Mouse (Mus musculus) hindbrain, embryonic 14.5 days (tissue): ENCODE results near the gene Dnajc14. TPM values are rescaled to one million over a fixed set of nuclear protein-coding genes. Genes with fewer than 3 reads are reported as not detected.

ENCODE experiments used
- ATAC-seq: fragments of 200-750 bp; cut with Nextera tagmentation; 2 replicates; pipeline ENCODE4 v1.8.0; 2017; ENCODE audit warnings: moderate number of reproducible peaks, mild to moderate bottlenecking, moderate TSS enrichment, moderate library complexity; ENCODE audit not compliant: low FRiP score
- DNase-seq: peaks from one replicate; pipeline ENCODE4 v3.0.0-alpha.2; 2015; ENCODE audit warnings: low spot score
- H3K27ac ChIP-seq: fragments of 300-500 bp; sonication (generic); 2 replicates; pipeline ENCODE4 v1.5.1; 2014; ENCODE audit warnings: mild to moderate bottlenecking, moderate library complexity
- H3K27me3 ChIP-seq: fragments of 300-500 bp; sonication (generic); 2 replicates; pipeline ENCODE4 v1.6.1; 2014; ENCODE audit warnings: mild to moderate bottlenecking, low read length, mixed read lengths; ENCODE audit not compliant: control insufficient read depth, insufficient read depth
- H3K36me3 ChIP-seq: fragments of 300-500 bp; sonication (generic); replicated peaks from 2 replicates; pipeline ENCODE4 v1.6.1; 2014; ENCODE audit not compliant: control insufficient read depth, insufficient read depth
- H3K4me1 ChIP-seq: fragments of 300-500 bp; sonication (generic); replicated peaks from 2 replicates; pipeline ENCODE4 v1.6.1; 2014; ENCODE audit warnings: antibody characterized with exemption, low read length, mixed read lengths; ENCODE audit not compliant: control insufficient read depth, insufficient read depth
- H3K4me2 ChIP-seq: fragments of 300-500 bp; sonication (generic); replicated peaks from 2 replicates; pipeline ENCODE4 v1.6.1; 2014; ENCODE audit warnings: mild to moderate bottlenecking, moderate library complexity
- H3K4me3 ChIP-seq: fragments of 300-500 bp; sonication (generic); replicated peaks from 2 replicates; pipeline ENCODE4 v1.5.1; 2014; ENCODE audit warnings: mild to moderate bottlenecking, low read length
- H3K9ac ChIP-seq: fragments of 300-500 bp; sonication (generic); 2 replicates; pipeline ENCODE4 v1.6.1; 2014
- H3K9me3 ChIP-seq: fragments of 300-500 bp; sonication (generic); 2 replicates; pipeline ENCODE4 v1.6.1; 2016; ENCODE audit warnings: low read length; ENCODE audit not compliant: control insufficient read depth
- WGBS: fragments of 180-500 bp; shearing (Covaris S2); extraction: QIAGEN DNeasy Blood & Tissue Kit; methylation state at CpG from one replicate; pipeline ENCODE4 v1.1.7; 2014; 5-methylcytosine and 5-hydroxymethylcytosine counted together
- polyA plus RNA-seq: library from polyadenylated mRNA; unstranded; fragments of >200 nt; fragmentation: Nextera tagmentation; extraction: Ambion mirVana; gene quantifications from 2 replicates; pipeline ENCODE4 v1.2.1, GENCODE M21; 2014

Gene Dnajc14
- 34.6 and 35.1 TPM in 2 replicates for polyA plus RNA-seq

DNA sequence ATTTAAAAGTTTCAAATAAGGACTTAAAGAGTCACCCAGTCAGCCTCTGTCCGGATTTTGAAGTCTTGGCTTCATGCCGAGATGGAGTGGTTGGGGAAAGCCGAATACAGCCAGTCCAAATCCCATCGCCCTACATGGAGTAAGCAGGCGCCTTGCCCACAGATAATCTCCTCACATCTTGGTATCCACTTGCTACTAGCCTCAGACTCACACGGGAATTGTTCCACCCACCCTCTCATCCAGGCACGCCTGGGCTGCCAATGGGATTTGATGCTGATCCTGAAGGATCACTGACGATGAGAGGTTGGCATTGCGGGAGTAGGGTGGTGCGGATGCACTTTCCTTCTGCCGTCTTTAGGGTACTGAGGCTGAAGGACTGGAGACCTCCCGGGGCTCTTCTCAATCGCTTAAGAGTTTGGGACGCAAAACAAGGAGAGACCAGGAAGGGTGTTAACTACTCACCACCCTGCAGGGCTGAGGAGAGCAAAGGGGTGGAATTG is at the start of gene Dnajc14:
Gene Dnajc14 (plus strand): TSS at position 292 of the 500 bp plus-strand sequence.
- H3K4me1 ChIP-seq: peaks cover 43% of the 10 kb centered on the region
- peak within 1 kb of the TSS; percentile 75 for H3K9ac ChIP-seq
- H3K4me2 ChIP-seq: peak within 1 kb of the TSS; percentile 74
- H3K27me3 ChIP-seq: no peaks in the 10 kb centered on the region
- H3K9me3 ChIP-seq: no peaks in the 10 kb centered on the region
- H3K4me3 ChIP-seq: peak within 1 kb of the TSS; percentile 49
- peaks cover 32% of the 10 kb centered on the region for H3K36me3 ChIP-seq
- ATAC-seq (0 out of 2 replicates have a peak, but pooled peaks have one; percentile 13), DNase-seq (peak; percentile 63)
- under 1% methylated on average over 14 of the region's 14 CpGs for WGBS
- H3K27ac ChIP-seq: peak within 1 kb of the TSS; percentile 94

DNA sequence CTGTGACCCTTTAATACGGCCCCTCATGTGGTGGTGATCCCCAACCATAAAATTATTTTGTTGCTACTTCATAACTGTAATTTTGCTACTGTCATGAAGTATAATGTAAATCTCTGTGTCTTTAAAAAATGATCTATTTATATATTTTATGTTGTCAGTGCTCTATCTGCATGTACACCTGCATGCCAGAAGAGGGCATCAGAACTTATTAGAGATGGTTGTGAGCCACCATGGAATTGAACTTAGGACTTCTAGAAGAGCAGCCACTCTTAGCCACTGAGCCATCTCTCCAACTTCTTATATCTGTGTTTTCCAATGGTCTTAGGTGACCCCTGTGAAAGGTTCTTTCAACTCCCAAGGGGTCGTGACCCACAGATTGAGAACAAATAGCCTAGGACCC is 31.0 kb upstream of the Dnajc14 start:
- Histone ChIP-seq H3K4me1 (no peaks in the 10 kb centered on the region), H3K4me2 (no peak overlapping the region), H3K36me3 (no peaks in the 10 kb centered on the region; the same call in 1 of the 2 replicates), H3K9ac (no peak overlapping the region), H3K27me3 (no peaks in the 10 kb centered on the region), H3K27ac (no peak overlapping the region), H3K9me3 (no peaks in the 10 kb centered on the region), H3K4me3 (no peak overlapping the region)
- DNase-seq (no peak), ATAC-seq (no peak)
- WGBS: 88% methylated on average over 2 of the region's 2 CpGs

DNA sequence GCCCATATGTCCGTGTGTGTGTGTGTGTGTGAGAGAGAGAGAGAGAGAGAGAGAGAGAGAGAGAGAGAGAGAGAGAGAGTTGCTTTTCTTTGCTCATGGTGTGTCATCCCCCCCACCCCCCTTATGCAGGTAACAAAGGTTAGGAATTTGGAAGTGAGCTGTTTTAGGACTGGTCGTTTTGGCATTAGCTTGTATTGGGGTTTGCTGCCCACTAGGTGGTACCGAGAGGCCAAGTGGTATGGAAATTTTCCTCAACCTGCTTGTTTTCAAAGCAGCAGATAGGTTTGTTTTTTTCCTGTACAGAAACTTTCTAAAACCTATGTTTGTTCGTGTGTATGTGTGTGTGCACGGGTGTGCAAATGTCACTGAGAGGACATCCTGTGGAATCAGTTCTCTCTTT is 30.2 kb upstream of the Dnajc14 start:
- H3K4me2 ChIP-seq: no peak overlapping the region
- H3K36me3 ChIP-seq: no peaks in the 10 kb centered on the region
- 36% methylated on average over 5 of the region's 5 CpGs for WGBS
- no peak overlapping the region for H3K27ac ChIP-seq
- H3K4me1 ChIP-seq: no peaks in the 10 kb centered on the region
- DNase-seq (no peak), ATAC-seq (no peak)
- H3K27me3 ChIP-seq: no peaks in the 10 kb centered on the region
- no peak overlapping the region for H3K9ac ChIP-seq
- no peaks in the 10 kb centered on the region for H3K9me3 ChIP-seq
- no peak overlapping the region for H3K4me3 ChIP-seq

DNA sequence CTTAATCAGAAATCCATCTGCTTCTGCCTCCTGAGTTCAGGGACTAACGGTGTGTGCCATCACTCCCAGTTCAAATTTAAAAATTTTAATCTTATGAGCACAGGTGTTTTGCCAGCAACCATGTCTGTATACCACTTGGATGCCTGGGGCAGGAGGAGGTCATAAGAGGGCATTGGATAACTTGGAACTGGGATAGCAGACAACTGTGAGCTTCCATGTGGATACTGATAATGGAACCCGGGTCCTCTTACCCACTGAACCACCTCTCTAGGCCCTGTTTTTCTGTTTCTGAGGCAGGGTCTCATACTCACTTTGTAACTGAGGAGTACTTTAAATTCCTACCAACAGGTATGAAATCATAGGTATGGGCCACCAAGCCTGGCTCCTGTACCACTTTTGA is 25.4 kb upstream of the Dnajc14 start:
- ATAC-seq (no peak), DNase-seq (no peak)
- H3K27ac ChIP-seq: no peak overlapping the region
- no peaks in the 10 kb centered on the region for H3K36me3 ChIP-seq
- no peaks in the 10 kb centered on the region for H3K27me3 ChIP-seq
- H3K9me3 ChIP-seq: peaks cover 3% of the 10 kb centered on the region; the same call in 1 of the 2 replicates
- H3K4me1 ChIP-seq: no peaks in the 10 kb centered on the region
- H3K9ac ChIP-seq: no peak overlapping the region
- 90% methylated on average over 2 of the region's 2 CpGs for WGBS
- H3K4me2 ChIP-seq: no peak overlapping the region
- H3K4me3 ChIP-seq: no peak overlapping the region

DNA sequence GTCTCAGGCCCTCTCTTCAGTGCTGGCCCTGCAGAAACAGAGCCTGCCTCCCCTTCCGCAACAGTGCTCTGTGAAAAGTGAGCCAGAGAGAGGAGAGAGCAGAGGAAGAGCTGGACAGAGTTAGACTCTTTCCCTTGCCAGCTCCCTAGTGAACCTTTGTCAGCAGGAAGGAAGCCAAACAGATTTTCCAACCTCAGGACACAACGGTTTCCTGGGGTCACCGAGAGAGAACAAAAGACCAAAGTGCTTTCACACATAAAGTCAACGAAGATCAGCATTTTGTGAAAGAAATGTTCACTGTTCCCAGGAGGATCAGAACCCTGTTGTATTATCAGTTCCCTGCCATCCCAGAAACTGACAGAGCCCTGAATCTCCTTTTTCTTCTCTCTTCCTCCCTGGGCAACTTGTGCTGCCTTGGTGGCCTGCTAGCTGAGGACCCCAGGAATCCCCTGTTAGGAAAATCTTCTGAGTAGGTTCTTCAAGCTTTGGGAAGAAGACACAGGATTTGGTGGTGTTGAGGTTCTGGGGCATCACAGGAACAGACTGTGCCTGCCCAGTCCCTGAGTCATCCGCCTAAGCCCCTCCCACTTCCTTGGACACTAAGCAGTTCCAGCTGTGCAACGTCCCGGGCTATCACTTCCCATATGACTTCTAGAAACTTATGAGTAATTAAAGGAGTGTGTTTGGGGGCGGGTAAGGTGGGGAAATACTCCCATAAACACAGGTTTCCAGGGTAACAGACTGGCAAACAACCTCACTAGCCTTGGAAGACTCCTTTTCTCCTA is 24.7 kb upstream of the Dnajc14 start:
- peaks cover 10% of the 10 kb centered on the region for H3K9me3 ChIP-seq
- H3K4me1 ChIP-seq: no peaks in the 10 kb centered on the region
- no peaks in the 10 kb centered on the region for H3K27me3 ChIP-seq
- H3K4me3 ChIP-seq: no peak overlapping the region
- no peak overlapping the region for H3K9ac ChIP-seq
- no peaks in the 10 kb centered on the region for H3K36me3 ChIP-seq
- H3K27ac ChIP-seq: peak overlapping the region; percentile 38; the same call in 1 of the 2 replicates
- no peak overlapping the region for H3K4me2 ChIP-seq
- 38% methylated on average over 8 of the region's 8 CpGs for WGBS
- ATAC-seq (no peak), DNase-seq (no peak)

DNA sequence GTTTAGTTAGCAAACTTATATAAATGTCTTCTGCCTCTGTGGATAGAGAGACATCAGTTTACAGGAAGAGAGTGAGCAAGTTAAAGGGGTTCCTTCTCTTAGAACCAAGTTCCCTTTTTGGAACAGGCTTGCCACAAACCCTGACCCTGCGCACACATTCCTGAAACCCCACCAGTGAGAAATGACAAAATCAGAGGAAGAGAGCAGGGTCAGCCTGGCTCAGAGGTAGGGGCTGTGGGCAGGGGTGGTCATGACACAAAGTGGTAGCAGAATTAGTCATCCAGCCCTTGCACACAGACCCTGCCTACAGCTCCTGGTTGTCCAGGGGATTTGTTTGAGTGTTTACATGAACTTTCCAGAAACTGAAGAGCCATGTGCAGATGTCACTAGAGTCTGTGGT is 23.7 kb upstream of the Dnajc14 start:
- no peak overlapping the region for H3K4me2 ChIP-seq
- H3K9me3 ChIP-seq: peaks cover 17% of the 10 kb centered on the region
- DNase-seq (no peak), ATAC-seq (no peak)
- no peaks in the 10 kb centered on the region for H3K36me3 ChIP-seq
- no peak overlapping the region for H3K9ac ChIP-seq
- H3K27ac ChIP-seq: no peak overlapping the region
- WGBS: 100% methylated on average over 1 of the region's 1 CpGs
- H3K4me1 ChIP-seq: no peaks in the 10 kb centered on the region
- H3K27me3 ChIP-seq: no peaks in the 10 kb centered on the region
- no peak overlapping the region for H3K4me3 ChIP-seq

DNA sequence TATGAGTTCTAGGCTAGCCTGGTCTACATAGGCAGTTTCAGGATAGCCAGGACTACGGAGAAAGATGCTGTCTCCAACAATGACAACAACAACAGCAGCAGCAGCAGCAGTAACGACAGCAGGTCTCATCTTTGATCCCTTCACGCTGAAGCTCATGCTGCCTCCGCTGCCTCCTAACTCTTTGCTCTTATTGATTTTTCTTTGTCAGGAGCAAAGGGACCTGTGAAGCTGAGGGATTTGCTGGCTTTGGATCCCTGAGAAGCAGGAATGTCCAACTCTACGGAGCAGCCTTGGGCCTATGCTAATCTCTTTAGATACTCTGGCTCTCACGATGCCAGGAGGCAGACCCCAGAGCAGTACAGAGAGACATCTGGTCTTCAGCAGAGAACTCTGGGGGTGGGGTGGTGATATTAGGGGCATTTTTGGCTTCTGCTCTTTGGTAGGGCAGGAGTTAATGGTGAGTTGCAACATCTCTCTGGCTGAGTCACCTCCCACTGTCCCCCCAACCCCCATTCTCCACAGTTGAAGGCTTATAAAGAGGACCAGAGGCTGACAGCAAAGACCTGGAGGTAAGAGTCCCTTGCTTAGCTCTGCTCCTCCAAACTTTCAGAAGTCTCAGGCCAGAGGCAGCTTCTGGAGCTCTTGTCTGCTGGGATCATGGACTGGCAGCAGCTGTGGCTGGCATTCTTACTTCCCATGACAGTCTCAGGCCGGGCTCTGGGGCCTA is 13.3 kb upstream of the Dnajc14 start, which contains the start of gene Mmp19:
Gene Mmp19 (plus strand): TSS at position 513 of the 727 bp plus-strand sequence.
- ATAC-seq: no peak
- Histone ChIP-seq H3K4me3 (no peak within 1 kb of the TSS), H3K4me2 (no peak within 1 kb of the TSS), H3K27me3 (no peaks in the 10 kb centered on the region), H3K9me3 (no peaks in the 10 kb centered on the region), H3K27ac (no peak within 1 kb of the TSS), H3K4me1 (no peaks in the 10 kb centered on the region), H3K9ac (no peak within 1 kb of the TSS), H3K36me3 (no peaks in the 10 kb centered on the region)
- WGBS: 67% methylated on average over 7 of the region's 7 CpGs
- DNase-seq: no peak

DNA sequence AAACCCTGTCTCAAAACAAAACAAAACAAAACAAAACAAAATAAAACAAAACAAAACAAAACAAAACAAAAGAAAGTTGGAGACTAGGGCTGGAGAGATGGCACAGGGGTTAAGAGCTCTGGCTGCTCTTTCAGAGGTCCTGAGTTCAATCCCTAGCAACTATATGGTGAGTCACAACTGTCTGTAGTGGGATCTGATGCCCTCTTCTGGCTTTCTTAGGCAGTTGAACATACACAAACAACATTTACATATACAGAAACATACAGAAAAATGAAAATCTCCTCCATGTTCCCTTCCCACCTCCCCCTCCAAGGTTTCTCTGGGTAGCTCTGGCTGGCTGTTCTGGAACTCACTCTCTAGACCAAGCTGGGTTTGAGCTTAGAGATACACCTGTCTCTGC is 11.8 kb upstream of the Dnajc14 start:
- ATAC-seq: no peak

DNA sequence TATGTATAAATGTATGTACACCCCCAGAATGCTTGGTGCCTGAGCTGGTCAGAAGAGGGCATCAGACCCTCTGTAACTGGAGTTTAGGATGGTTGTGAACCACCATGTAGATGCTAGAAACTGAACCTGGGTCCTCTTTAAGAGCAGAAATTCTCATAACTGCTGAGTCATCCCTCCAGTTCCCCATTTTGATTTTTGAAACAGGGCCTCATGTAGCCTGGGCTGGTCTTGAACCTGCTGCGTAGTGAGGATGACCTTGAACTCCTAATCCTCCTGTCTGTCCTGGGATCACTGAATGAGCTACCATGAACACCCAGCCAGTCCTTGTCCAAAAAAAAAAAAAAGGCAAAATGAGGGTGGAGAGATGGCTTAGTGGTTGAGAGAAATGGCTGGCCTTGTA is 10.6 kb upstream of the Dnajc14 start:
- WGBS: 81% methylated on average over 1 of the region's 1 CpGs
- no peak for DNase-seq

More for the DNA sequence above, 11.8 kb upstream of the Dnajc14 start:
- no peak overlapping the region for H3K4me3 ChIP-seq
- no peaks in the 10 kb centered on the region for H3K9me3 ChIP-seq
- no peak overlapping the region for H3K9ac ChIP-seq
- no peaks in the 10 kb centered on the region for H3K27me3 ChIP-seq
- no peaks in the 10 kb centered on the region for H3K4me1 ChIP-seq
- no peaks in the 10 kb centered on the region for H3K36me3 ChIP-seq
- no peak overlapping the region for H3K27ac ChIP-seq
- H3K4me2 ChIP-seq: no peak overlapping the region
- no peak for DNase-seq

More for the DNA sequence above, 10.6 kb upstream of the Dnajc14 start:
- Histone ChIP-seq H3K4me3 (no peak overlapping the region), H3K36me3 (no peaks in the 10 kb centered on the region), H3K9ac (no peak overlapping the region), H3K4me2 (no peak overlapping the region), H3K4me1 (no peaks in the 10 kb centered on the region), H3K27ac (no peak overlapping the region), H3K27me3 (no peaks in the 10 kb centered on the region), H3K9me3 (no peaks in the 10 kb centered on the region)
- ATAC-seq: no peak
